ENCODE assay signal across 13 mouse cellular contexts in genomic region chr14:33525272-33525983, GRCm38 (mm10). TPM values are rescaled to one million over a fixed set of nuclear protein-coding genes. Genes with fewer than 3 reads are reported as not detected.
DNase-seq lines count a peak whose midpoint lies in the region; ATAC-seq lines count a peak whose summit lies in the region.
"Had no signal": no experiment of that assay in that cellular context is flagged by ENCODE, and none has a peak within 500 bp of the region (broad histone marks: within the 10 kb centered on the region; RNA-seq: fewer than 3 reads in every experiment).

No protein-coding gene starts in this region.

- H3K4me2 ChIP-seq in forebrain, embryonic 12.5 days: no peak overlapping the region
- H3K4me2 ChIP-seq in forebrain, embryonic 11.5 days (ENCODE audit: low read depth, low read length, severe bottlenecking): no peak overlapping the region
- 0 out of 2 replicates have a peak overlapping the region, but pooled peaks have one; percentile 30 for H3K4me2 ChIP-seq in neural tube, embryonic 12.5 days (replicated peaks)
- H3K4me2 ChIP-seq: heart, embryonic 15.5 days had no signal

- no peaks in the 10 kb centered on the region for H3K36me3 ChIP-seq in forebrain, embryonic 12.5 days (replicated peaks)
- H3K36me3 ChIP-seq in forebrain, embryonic 11.5 days (ENCODE audit: control insufficient read depth, insufficient read depth, low read length): no peaks in the 10 kb centered on the region
- H3K36me3 ChIP-seq in neural tube, embryonic 12.5 days: no peaks in the 10 kb centered on the region
- H3K36me3 ChIP-seq: embryonic facial prominence, embryonic 10.5 days; heart, embryonic 15.5 days had no signal

- H3K9ac ChIP-seq in forebrain, embryonic 12.5 days: no peak overlapping the region
- H3K9ac ChIP-seq in forebrain, embryonic 11.5 days (ENCODE audit: low read length): no peak overlapping the region
- H3K9ac ChIP-seq in neural tube, embryonic 12.5 days: no peak overlapping the region
- H3K9ac ChIP-seq: heart, embryonic 15.5 days; liver, embryonic 14.5 days had no signal

- no peak for DNase-seq in forebrain, embryonic 11.5 days (ENCODE audit: low spot score)
- DNase-seq in brain, adult 2 months (ENCODE audit: low read depth, low spot score): peak; percentile 86
- peak; percentile 64 to 68 for DNase-seq in frontal cortex, postnatal 36 days (ENCODE audit: low spot score in 2 of 2)
- DNase-seq in adrenal gland, postnatal 10 days: no peak
- no peak for DNase-seq in adrenal gland, postnatal 25 days
- no peak for DNase-seq in thymus, postnatal 36 days
- DNase-seq: kidney, adult 18-20 months had no signal

- no peak overlapping the region for H3K4me3 ChIP-seq in forebrain, embryonic 12.5 days (replicated peaks)
- H3K4me3 ChIP-seq in forebrain, embryonic 11.5 days (ENCODE audit: low read depth, low read length): no peak overlapping the region
- H3K4me3 ChIP-seq in neural tube, embryonic 12.5 days: no peak overlapping the region
- H3K4me3 ChIP-seq: embryonic facial prominence, embryonic 10.5 days; heart, embryonic 15.5 days had no signal

- H3K9me3 ChIP-seq in forebrain, embryonic 12.5 days: no peaks in the 10 kb centered on the region
- no peaks in the 10 kb centered on the region for H3K9me3 ChIP-seq in forebrain, embryonic 11.5 days (ENCODE audit: control insufficient read depth, low read length)
- no peaks in the 10 kb centered on the region for H3K9me3 ChIP-seq in neural tube, embryonic 12.5 days
- H3K9me3 ChIP-seq: embryonic facial prominence, embryonic 10.5 days; heart, embryonic 15.5 days had no signal

- H3K27ac ChIP-seq in forebrain, embryonic 12.5 days: no peak overlapping the region
- H3K27ac ChIP-seq in forebrain, embryonic 11.5 days (ENCODE audit: low read depth, low read length): no peak overlapping the region
- no peak overlapping the region for H3K27ac ChIP-seq in neural tube, embryonic 12.5 days
- H3K27ac ChIP-seq: embryonic facial prominence, embryonic 10.5 days; heart, embryonic 15.5 days; liver, embryonic 14.5 days had no signal

- peaks cover 5% of the 10 kb centered on the region; the same call in 1 of the 2 replicates for H3K4me1 ChIP-seq in forebrain, embryonic 12.5 days
- no peaks in the 10 kb centered on the region for H3K4me1 ChIP-seq in forebrain, embryonic 11.5 days (replicated peaks; ENCODE audit: control insufficient read depth, insufficient read depth, low read length)
- H3K4me1 ChIP-seq in neural tube, embryonic 12.5 days: no peaks in the 10 kb centered on the region
- H3K4me1 ChIP-seq: heart, embryonic 15.5 days had no signal

- no peaks in the 10 kb centered on the region for H3K27me3 ChIP-seq in forebrain, embryonic 12.5 days
- H3K27me3 ChIP-seq in forebrain, embryonic 11.5 days (ENCODE audit: control insufficient read depth, insufficient read depth, low read length): no peaks in the 10 kb centered on the region
- no peaks in the 10 kb centered on the region for H3K27me3 ChIP-seq in neural tube, embryonic 12.5 days (replicated peaks)
- H3K27me3 ChIP-seq: heart, embryonic 15.5 days had no signal

- WGBS in forebrain, embryonic 12.5 days: 58% methylated on average over 12 of the region's 12 CpGs
- WGBS in forebrain, embryonic 11.5 days: 65% methylated on average over 12 of the region's 12 CpGs
- WGBS in neural tube, embryonic 12.5 days: 59% methylated on average over 12 of the region's 12 CpGs

- ATAC-seq in forebrain, embryonic 12.5 days (ENCODE audit: low FRiP score): peak; percentile 51; the same call in 1 of the 2 replicates
- ATAC-seq in forebrain, embryonic 11.5 days (replicated peaks; ENCODE audit: low FRiP score): no peak
- ATAC-seq in neural tube, embryonic 12.5 days (ENCODE audit: low FRiP score, low read depth): peak; percentile 86

RNA-seq across cellular contexts. Expression of gene Frmpd2, which starts 53.9 kb away (rescaled TPM):
- polyA plus RNA-seq in forebrain, embryonic 12.5 days (2016; fragmentation: Nextera tagmentation; extraction: Ambion mirVana): 0.18 TPM in 1 of 2 replicates, not detected in the other
- 0.05 and 0.29 TPM in 2 replicates for polyA plus RNA-seq in forebrain, embryonic 11.5 days (2014; fragmentation: Nextera tagmentation; extraction: Ambion mirVana)
- not detected in 2 replicates for polyA plus RNA-seq in neural tube, embryonic 12.5 days (2016; fragmentation: Nextera tagmentation; extraction: Ambion mirVana)
- not detected for total RNA-seq in adrenal gland, postnatal 10 days (2021)
- not detected in 2 replicates for total RNA-seq in adrenal gland, postnatal 25 days (2021)
- total RNA-seq: megakaryocyte progenitor cell, adult 5-6 weeks had no signal
- polyA plus RNA-seq: liver, embryonic 14.5 days had no signal

Comparison
In these comparisons a context has a peak if more than half of its experiments do, and no peak if none do; other contexts are left out.
1. DNase-seq: peak in brain, adult 2 months (single experiment) and frontal cortex, postnatal 36 days (2 of 2); none in forebrain, embryonic 11.5 days (single experiment), adrenal gland, postnatal 10 days (single experiment), adrenal gland, postnatal 25 days (single experiment) and thymus, postnatal 36 days (0 of 2).